Mouse (Mus musculus) cortical plate, adult 2 months (tissue): ENCODE results near the gene Myl12a.

Experiments
- CTCF ChIP-seq: fragments of 200-500 bp; IDR thresholded peaks from 2 replicates; pipeline ENCODE4 v1.5.1; 2011; ENCODE audit warnings: mild to moderate bottlenecking, control low read depth, low read length; ENCODE audit not compliant: insufficient read depth; ENCODE audit errors: extremely low read depth
- POLR2A ChIP-seq: fragments of 200-500 bp; IDR thresholded peaks from 2 replicates; pipeline ENCODE4 v1.6.1; 2011; ENCODE audit warnings: mild to moderate bottlenecking, low read length, control low read depth; ENCODE audit not compliant: insufficient read depth; ENCODE audit errors: extremely low read depth

GRCm38 (mm10) chr17:70999187-70999586, 3.5 kb downstream of the Myl12a start:
- TF ChIP-seq CTCF (no peak), POLR2A (no peak)
